Mouse (Mus musculus) gonadal fat pad, adult 2 months (tissue): Measurements from ENCODE around the gene Umad1. TPM values are rescaled to one million over a fixed set of nuclear protein-coding genes. Genes with fewer than 3 reads are reported as not detected.

Source experiments
- polyA plus RNA-seq: library from polyadenylated mRNA; depleted of rRNA; stranded (reverse); fragments of >200 nt; gene quantifications from 2 replicates; pipeline ENCODE4 v1.2.3, GENCODE M21; 2012; rRNA removed

The Umad1 gene
- polyA plus RNA-seq, 1 experiment = 12.4 TPM

Other genes with a start within 250 kb of the Umad1 start
- gene Col28a1, start 66.7 kb upstream of the Umad1 start, polyA plus RNA-seq = 0.22 and 0.36 TPM in 2 replicates
- 4.3 and 4.9 TPM in 2 replicates for gene Mios, start 50.1 kb upstream of the Umad1 start, polyA plus RNA-seq
- 5.2 and 5.3 TPM in 2 replicates for gene Rpa3, start 115 bp upstream of the Umad1 start, polyA plus RNA-seq
- 0.63 and 1.5 TPM in 2 replicates for gene Gm45062, start 162 bp downstream of the Umad1 start, polyA plus RNA-seq